Comparison of ENCODE assay signal across 18 mouse cellular contexts in genomic region chr4:11868565-11868964, GRCm38 (mm10).
"Had no signal": no experiment of that assay in that cellular context is flagged by ENCODE, and none has a peak within 500 bp of the region (broad histone marks: within the 10 kb centered on the region; RNA-seq: fewer than 3 reads in every experiment).

No protein-coding gene starts in this region.

- H3K27ac ChIP-seq: midbrain, embryonic 10.5 days; midbrain, embryonic 12.5 days; neural tube, embryonic 13.5 days; neural tube, embryonic 15.5 days had no signal

- H3K4me1 ChIP-seq: midbrain, embryonic 12.5 days; neural tube, embryonic 13.5 days; neural tube, embryonic 15.5 days had no signal

- DNase-seq: lung, adult 18-20 months; lung, embryonic 14.5 days; lung, postnatal 4 days; midbrain, embryonic 14.5 days; retina, postnatal 1 day; right cerebral cortex, adult 18-20 months; right cerebral cortex, postnatal 25 days; right cerebral cortex, postnatal 4 days; spleen, adult 18-20 months; thymus, adult 18-20 months; thymus, postnatal 14 days; thymus, postnatal 36 days had no signal

- H3K9ac ChIP-seq: lung, embryonic 14.5 days; midbrain, embryonic 12.5 days; neural tube, embryonic 13.5 days; neural tube, embryonic 15.5 days had no signal

- H3K4me2 ChIP-seq: lung, embryonic 14.5 days; midbrain, embryonic 12.5 days; neural tube, embryonic 13.5 days; neural tube, embryonic 15.5 days had no signal

- H3K4me3 ChIP-seq: midbrain, embryonic 10.5 days; midbrain, embryonic 12.5 days; myocyte; neural tube, embryonic 13.5 days; neural tube, embryonic 15.5 days had no signal

- H3K9me3 ChIP-seq: midbrain, embryonic 10.5 days; midbrain, embryonic 12.5 days; neural tube, embryonic 13.5 days; neural tube, embryonic 15.5 days had no signal

- H3K27me3 ChIP-seq: midbrain, embryonic 12.5 days; neural tube, embryonic 13.5 days; neural tube, embryonic 15.5 days had no signal

- ATAC-seq: midbrain, embryonic 16.5 days had no signal

- H3K36me3 ChIP-seq: midbrain, embryonic 10.5 days; midbrain, embryonic 12.5 days; neural tube, embryonic 13.5 days; neural tube, embryonic 15.5 days had no signal
